Mouse (Mus musculus) liver, embryonic 14.5 days (tissue): Measurements from ENCODE around the gene Prnp.

Source experiments
- CTCF ChIP-seq: IDR thresholded peaks from 2 replicates; pipeline ENCODE4 v1.5.1; 2016; ENCODE audit warnings: antibody characterized with exemption, low read depth, control low read depth
- EP300 ChIP-seq: IDR thresholded peaks from 2 replicates; pipeline ENCODE4 v1.6.1; 2016; ENCODE audit warnings: antibody characterized with exemption, low read depth

GRCm38 (mm10) chr2:131949767-131950597, 40.3 kb downstream of the Prnp start:
- TF ChIP-seq CTCF, result peak; percentile 66
- TF ChIP-seq EP300, result no peak
